Mouse (Mus musculus) megakaryocyte-erythroid progenitor cell, adult 5-6 weeks (primary cell): Measurements from ENCODE around the gene Pten. TPM values are rescaled to one million over a fixed set of nuclear protein-coding genes. Genes with fewer than 3 reads are reported as not detected.

Experiments
- ATAC-seq: replicated peaks from 2 replicates; pipeline ENCODE4 v1.8.0; 2016; ENCODE audit warnings: mild to moderate bottlenecking, inconsistent platforms; ENCODE audit not compliant: severe bottlenecking, poor library complexity, low FRiP score, low TSS enrichment
- total RNA-seq, 2 experiments: library from RNA; stranded (forward) in 1 of 2; stranded (reverse) in 1 of 2; fragments of 200-1000, 215-1000 nt in 1 of 2; fragments of >200 nt in 1 of 2; fragmentation: Nextera tagmentation in 1 of 2; gene quantifications; 2 replicates each; pipeline ENCODE4 v1.2.3; 2014 to 2017

Pten gene
- total RNA-seq, 2 experiments from 2014 or later, result 51.0 to 63.2 TPM

- ATAC-seq, result no peak
These were observed 36.6 kb downstream of the Pten start for GRCm38 (mm10) chr19:32793901-32794300.

- no peak for ATAC-seq
These were observed 43.3 kb downstream of the Pten start for GRCm38 (mm10) chr19:32800557-32800956.

- no peak for ATAC-seq
These were observed 47.4 kb downstream of the Pten start for GRCm38 (mm10) chr19:32804703-32805102.

- ATAC-seq, result no peak
These were observed 50.3 kb downstream of the Pten start for GRCm38 (mm10) chr19:32807610-32808009.

DNA sequence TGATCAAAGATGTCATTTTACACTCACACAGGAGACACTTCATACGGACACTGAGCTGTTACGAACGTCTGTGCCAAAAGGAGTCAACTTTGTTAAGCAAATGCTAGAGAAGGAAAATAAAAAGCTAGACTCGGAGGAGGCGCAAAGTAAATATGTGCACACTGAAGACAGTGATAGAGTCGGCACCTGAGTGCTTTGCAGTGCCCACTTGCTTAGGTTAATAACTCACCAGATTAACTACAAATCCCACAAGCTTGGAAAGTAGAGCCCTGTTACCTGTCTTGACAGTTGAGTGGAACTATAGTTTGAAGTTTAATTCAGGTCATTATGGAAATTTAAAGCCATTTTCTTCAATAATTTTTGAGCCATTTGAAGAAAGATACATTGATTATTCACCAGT, 51.4 kb downstream of the Pten start:
- no peak for ATAC-seq

GRCm38 (mm10) chr19:32809117-32809516, 51.8 kb downstream of the Pten start:
- no peak for ATAC-seq

GRCm38 (mm10) chr19:32818759-32819158, 61.5 kb downstream of the Pten start:
- no peak for ATAC-seq

DNA sequence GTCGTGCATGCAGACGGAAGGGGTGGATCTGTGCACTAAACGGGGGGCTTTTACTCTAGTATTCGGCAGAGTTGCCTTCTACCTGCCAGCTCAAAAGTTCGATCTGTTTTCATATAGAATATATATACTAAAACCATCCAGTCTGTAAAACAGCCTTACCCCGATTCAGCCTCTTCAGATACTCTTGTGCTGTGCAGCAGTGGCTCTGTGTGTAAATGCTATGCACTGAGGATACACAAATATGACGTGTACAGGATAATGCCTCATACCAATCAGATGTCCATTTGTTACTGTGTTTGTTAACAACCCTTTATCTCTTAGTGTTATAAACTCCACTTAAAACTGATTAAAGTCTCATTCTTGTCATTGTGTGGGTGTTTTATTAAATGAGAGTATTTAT, 65.7 kb downstream of the Pten start:
- peak; percentile 47; the same call in 1 of the 2 replicates for ATAC-seq

GRCm38 (mm10) chr19:32826616-32827015, 69.3 kb downstream of the Pten start:
- no peak for ATAC-seq

DNA sequence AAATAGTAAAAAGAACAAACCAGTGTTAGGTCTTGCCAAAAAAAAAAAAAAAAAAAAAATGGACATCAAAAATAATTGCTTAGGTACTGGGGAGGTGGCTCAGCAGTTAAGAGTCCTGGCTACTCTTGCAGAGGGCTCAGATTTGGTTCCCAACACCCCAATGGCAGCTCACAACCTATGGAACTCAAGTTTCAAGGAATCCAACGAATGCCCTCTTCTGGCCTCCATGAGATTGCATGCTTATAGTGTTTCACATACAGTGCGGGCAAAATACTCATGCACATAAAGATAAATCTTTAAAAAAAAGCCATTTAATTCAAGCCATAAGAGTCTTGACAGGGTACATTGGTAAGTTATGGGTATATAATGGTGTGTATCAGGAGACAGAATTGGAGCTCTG, 72.6 kb downstream of the Pten start:
- no peak for ATAC-seq

- ATAC-seq, result no peak
These were observed 74.0 kb downstream of the Pten start for GRCm38 (mm10) chr19:32831286-32831685.

GRCm38 (mm10) chr19:32840491-32840890, 83.2 kb downstream of the Pten start:
- no peak for ATAC-seq

GRCm38 (mm10) chr19:32844486-32844885, 87.2 kb downstream of the Pten start:
- ATAC-seq, result no peak

GRCm38 (mm10) chr19:32848041-32848440, 90.7 kb downstream of the Pten start:
- no peak for ATAC-seq

DNA sequence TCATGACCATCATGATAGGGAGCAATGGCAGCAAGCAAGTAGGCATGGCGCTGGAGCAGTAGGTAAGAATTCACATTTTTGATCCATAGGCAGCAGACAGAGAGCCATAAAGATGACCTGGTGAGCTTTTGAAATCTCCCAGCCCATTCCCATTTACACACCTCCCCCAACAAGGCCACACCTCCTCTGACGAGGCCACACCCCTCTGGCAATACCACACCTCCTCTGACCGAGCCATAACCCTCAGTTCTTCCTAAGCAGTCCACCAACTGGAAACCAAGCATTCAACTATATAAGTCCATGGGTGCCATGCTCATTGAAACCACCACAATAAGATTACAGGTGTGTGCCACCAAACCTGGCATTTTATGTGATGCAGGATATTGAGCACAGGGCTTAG, 95.0 kb downstream of the Pten start:
- no peak for ATAC-seq

GRCm38 (mm10) chr19:32861675-32862575, 104.6 kb downstream of the Pten start:
- no peak for ATAC-seq

DNA sequence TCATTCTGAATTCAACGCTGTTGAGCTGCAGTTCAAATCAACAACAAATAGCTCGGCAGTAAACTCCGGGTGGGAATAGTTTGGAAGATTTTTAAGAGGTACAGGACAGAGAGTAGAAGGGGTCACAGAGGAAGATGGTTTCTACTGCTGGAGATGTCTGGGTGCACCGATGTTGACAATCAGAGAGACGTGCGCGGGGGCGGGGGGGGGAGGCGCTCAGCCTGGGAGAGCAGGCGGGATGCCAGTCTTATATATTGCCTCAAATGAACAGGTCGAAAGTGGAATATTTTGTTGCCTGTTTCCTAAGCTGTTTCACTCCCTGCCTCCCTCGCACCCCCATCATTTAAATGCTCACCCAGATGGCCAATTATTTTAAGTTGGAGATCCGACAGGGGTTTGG, 109.5 kb downstream of the Pten start:
- no peak for ATAC-seq

DNA sequence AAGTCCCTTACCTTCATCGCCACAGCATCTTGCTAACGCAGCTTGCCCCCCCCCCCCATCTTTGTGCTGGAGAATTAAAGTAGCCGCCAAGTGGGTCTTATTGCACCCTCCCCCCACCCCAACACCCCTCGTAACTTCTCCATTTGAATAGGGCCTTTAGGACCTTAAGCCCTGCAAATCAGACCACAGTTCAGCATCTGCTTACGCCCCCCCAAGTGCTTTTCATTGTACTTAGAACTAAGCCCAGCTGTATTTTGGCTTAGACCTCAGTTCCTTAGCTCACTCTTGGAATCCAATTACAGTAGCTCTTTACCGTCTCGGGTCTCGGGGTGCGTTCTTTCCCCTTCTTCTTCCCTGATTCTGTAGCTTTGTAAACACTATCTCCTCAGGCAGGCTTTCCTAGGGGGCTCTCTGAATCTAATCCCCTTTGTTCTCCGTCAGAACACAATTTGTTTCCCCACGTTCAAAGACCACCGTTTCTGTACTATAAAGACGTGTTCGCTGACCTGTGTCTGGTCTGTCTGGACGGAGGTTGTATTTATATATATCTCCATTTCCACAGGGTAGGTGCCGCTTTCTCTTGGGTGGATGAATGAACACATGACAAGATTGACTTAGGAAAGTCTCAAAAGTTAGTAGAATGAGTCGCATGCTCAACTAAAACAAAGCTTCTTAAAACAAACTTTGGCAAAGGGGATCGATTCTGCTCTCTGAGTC, 110.0 kb downstream of the Pten start:
- ATAC-seq, result no peak

DNA sequence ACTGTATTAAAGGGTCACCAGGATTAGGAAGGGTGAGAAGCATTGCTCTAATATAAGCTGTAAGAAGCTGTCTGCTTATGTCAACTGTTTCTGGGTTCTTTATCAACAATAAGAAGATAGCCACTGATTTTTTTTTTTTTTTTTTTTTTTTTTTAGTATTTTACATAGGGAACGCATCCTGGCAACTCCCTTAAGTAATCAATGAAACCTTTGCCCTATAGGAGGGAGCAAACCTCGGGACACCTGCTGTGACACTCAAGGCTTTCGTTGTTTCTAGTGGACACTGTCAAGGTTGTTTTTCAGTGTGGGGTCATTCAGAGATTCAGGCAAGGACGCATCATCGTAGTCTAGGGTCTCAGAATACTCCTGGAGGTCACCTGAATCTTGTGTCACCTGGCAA, 111.3 kb downstream of the Pten start:
- no peak for ATAC-seq

GRCm38 (mm10) chr19:32869053-32869680, 111.9 kb downstream of the Pten start:
- ATAC-seq, result 0 out of 2 replicates have a peak, but pooled peaks have one; percentile 50
